Mouse (Mus musculus): ENCODE measurements around the gene Meis2.

Meis2 gene

GRCm38 (mm10) chr2:115890715-115891114 is 174.9 kb downstream of the Meis2 start:
- no peak for DNase-seq

- no peak for DNase-seq
Measured at GRCm38 (mm10) chr2:115890030-115890429, 175.6 kb downstream of the Meis2 start.

GRCm38 (mm10) chr2:115889212-115889611 is 176.4 kb downstream of the Meis2 start:
- no peak for DNase-seq

- DNase-seq = no peak
Measured at GRCm38 (mm10) chr2:115888336-115889077, 177.1 kb downstream of the Meis2 start.

GRCm38 (mm10) chr2:115887631-115888030 is 178.0 kb downstream of the Meis2 start:
- no peak for DNase-seq

- peak; percentile 45 for DNase-seq
Measured at GRCm38 (mm10) chr2:115884184-115884583, 181.5 kb downstream of the Meis2 start.

GRCm38 (mm10) chr2:115883520-115883919 is 182.1 kb downstream of the Meis2 start:
- no peak for DNase-seq

GRCm38 (mm10) chr2:115875802-115876531 is 189.7 kb downstream of the Meis2 start:
- no peak for DNase-seq

GRCm38 (mm10) chr2:115872851-115873250 is 192.8 kb downstream of the Meis2 start:
- no peak for DNase-seq

GRCm38 (mm10) chr2:115869966-115870365 is 195.7 kb downstream of the Meis2 start:
- DNase-seq = no peak

GRCm38 (mm10) chr2:115860600-115861347 is 204.9 kb downstream of the Meis2 start:
- peak; percentile 56 for DNase-seq

- DNase-seq = peak; percentile 35
Measured at GRCm38 (mm10) chr2:115860141-115860480, 205.5 kb downstream of the Meis2 start.

GRCm38 (mm10) chr2:115859371-115860140 is 206.1 kb downstream of the Meis2 start:
- DNase-seq = peak; percentile 66

- no peak for DNase-seq
Measured at GRCm38 (mm10) chr2:115858927-115859326, 206.7 kb downstream of the Meis2 start.

- DNase-seq = no peak
Measured at GRCm38 (mm10) chr2:115858246-115858645, 207.4 kb downstream of the Meis2 start.

- DNase-seq = peak; percentile 22
Measured at GRCm38 (mm10) chr2:115857123-115858080, 208.2 kb downstream of the Meis2 start.

GRCm38 (mm10) chr2:115856401-115857073 is 209.1 kb downstream of the Meis2 start:
- DNase-seq = peak; percentile 84

- DNase-seq = peak; percentile 91
Measured at GRCm38 (mm10) chr2:115855511-115856400, 209.9 kb downstream of the Meis2 start.

GRCm38 (mm10) chr2:115854828-115855311 is 210.8 kb downstream of the Meis2 start:
- DNase-seq = peak; percentile 42
